Mouse (Mus musculus) bone marrow macrophage, adult 2 months (primary cell): ENCODE measurements around the gene Ins2.

ENCODE experiments used
- CTCF ChIP-seq: IDR thresholded peaks from 2 replicates; pipeline ENCODE4 v1.5.1; 2012; ENCODE audit warnings: low read depth, mild to moderate bottlenecking, low read length, moderate library complexity
- POLR2A ChIP-seq: IDR thresholded peaks from 2 replicates; pipeline ENCODE4 v1.6.1; 2012; ENCODE audit warnings: mild to moderate bottlenecking, low read depth, low read length, borderline replicate concordance

GRCm38 (mm10) chr7:142636178-142636577 lies 107.0 kb downstream of the Ins2 start:
- TF ChIP-seq CTCF (no peak), POLR2A (no peak)
